Mouse (Mus musculus) spleen, adult 2 months (tissue): ENCODE results near the gene Nectin1.

Experiments
- CTCF ChIP-seq: fragments of 200-500 bp; IDR thresholded peaks from 2 replicates; pipeline ENCODE4 v1.5.1; 2011; ENCODE audit warnings: mild to moderate bottlenecking, inconsistent platforms; ENCODE audit not compliant: insufficient read depth, insufficient read length, insufficient replicate concordance; ENCODE audit errors: extremely low read depth
- POLR2A ChIP-seq: fragments of 200-500 bp; IDR thresholded peaks from 2 replicates; pipeline ENCODE4 v1.6.1; 2011; ENCODE audit warnings: low read depth, low read length, inconsistent platforms

GRCm38 (mm10) chr9:43808099-43808498 lies 64.3 kb downstream of the Nectin1 start:
- TF ChIP-seq CTCF (no peak), POLR2A (no peak)
